Mouse (Mus musculus) cerebellum, postnatal 10 days (tissue): Measurements from ENCODE around the gene Lman1l.

ENCODE experiments used
- DNase-seq, 2 experiments: peaks; one replicate each; pipeline ENCODE4 v3.0.0; 2021; ENCODE audit warnings: mixed read lengths in 2 of 2

Lman1l gene

DNA sequence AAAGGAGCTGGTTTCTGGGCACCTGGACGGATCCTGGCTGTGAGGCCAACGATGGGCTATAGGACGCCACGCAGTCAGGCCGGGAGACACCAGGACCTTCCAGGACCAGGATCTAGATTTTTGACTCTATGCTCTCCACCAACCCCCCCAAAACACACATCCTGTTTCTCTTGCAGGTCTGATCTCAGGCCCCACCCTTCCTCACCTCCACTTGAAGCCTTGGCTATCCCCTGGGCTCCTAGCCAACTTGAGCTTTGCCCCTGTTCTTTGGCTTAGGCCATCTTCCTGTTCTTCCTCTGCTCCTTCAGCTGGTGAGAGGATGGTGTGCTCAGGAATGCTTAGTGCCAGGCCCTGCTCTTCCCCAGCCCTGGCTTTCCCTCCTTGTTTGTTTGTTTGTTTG is at the start of gene Lman1l:
Lman1l (minus strand) TSS at position 101 of the 400 bp plus-strand sequence.
- DNase-seq: no peak

DNA sequence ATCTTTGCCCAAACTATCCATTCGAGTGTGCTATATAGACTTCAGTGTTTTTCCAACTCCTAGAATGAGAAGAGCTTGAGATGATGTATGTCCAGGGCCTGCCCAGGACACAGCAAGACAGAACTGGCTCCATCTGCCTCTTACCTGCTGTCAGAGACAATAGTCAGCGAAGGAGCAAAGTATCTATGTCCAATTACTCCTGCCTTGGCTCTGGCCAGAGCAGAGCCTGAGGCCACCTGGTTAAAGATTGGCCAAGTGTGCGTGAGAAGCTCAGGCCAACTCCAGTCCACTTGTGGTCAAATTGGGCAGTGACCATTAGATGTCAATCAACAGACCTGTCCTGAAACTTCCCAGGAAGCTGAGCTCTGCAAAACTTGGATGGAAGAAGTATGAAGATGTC is 49.0 kb upstream of the Lman1l start:
- DNase-seq: no peak

DNA sequence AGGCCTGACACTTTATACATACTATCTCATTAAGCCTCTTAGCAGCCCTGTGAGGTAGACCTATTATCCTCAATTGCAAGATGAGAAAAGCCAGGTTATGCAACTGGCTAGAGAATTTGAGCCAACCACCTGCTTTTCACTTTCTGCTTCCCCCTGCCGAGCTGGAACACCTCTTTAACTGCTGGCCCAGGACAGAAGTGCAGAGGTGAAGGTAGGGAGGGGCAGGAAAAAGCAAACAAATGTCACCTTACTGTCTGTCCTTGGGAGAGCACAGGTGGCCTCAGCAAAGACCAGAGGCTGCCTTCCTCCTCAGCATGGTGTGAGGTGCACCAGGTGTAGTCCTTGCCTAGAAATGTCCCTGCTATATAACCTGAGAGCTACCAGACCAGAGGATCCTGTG is 47.7 kb upstream of the Lman1l start:
- no peak for DNase-seq

DNA sequence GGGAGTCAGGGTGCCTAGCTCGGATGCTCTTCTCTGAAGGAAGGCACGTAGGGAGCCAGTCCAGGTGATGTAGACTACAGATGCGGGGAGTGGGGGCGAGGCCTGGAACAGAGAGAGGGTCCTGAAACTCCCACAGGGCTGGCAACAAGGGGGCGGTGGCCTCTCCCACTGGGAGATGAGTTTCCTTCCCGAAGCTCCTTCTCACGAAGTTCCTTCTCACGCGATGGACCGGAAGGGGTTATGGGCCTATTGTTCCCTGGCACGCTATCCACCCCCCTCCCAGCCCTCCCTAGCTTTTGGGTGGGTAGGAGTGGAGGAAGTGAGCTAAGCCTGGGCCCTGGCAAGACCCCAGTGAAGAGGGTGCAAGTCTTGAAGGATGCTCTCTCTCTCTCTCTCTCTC is 47.2 kb upstream of the Lman1l start:
- DNase-seq: no peak

DNA sequence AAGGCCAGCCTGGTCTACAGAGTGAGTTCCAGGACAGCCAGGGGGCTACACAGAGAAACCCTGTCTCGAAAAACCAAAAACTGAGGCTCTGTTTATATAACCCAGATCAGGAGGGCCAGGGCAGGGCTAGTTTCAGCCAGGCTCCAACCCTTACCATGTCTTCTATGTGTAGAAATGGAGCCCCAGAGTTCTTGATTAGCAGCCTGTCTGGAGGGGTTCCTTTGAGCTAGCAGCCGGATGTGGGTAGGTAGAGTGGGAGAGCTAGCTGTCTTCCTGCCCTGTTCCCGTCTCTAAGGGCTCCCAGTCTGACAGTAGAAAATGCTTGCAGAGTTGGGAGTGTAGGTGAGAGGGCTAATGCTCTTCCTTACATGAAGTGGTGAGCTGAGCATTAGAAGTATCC is 46.6 kb upstream of the Lman1l start:
- DNase-seq: no peak

DNA sequence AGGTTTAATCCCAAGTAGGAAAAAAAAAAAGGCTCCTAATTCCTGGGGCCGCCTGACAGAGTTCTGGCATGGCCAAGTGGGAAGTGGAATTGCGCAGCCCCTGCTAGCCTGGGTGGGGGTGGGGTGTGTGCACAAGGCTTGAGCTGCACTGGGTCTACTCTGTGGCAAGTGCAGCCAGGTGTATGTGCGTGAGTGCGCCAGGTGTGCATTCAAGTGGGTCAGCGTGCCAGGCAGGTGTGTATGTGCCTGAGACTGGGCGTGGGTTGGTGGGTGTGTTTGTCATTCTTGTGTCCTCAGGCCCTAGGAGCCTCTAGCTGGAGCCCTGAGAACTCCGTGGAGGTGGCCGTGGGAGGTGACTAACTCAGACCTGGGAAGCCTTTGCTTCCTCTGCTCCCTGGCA is 46.0 kb upstream of the Lman1l start:
- DNase-seq: no peak

DNA sequence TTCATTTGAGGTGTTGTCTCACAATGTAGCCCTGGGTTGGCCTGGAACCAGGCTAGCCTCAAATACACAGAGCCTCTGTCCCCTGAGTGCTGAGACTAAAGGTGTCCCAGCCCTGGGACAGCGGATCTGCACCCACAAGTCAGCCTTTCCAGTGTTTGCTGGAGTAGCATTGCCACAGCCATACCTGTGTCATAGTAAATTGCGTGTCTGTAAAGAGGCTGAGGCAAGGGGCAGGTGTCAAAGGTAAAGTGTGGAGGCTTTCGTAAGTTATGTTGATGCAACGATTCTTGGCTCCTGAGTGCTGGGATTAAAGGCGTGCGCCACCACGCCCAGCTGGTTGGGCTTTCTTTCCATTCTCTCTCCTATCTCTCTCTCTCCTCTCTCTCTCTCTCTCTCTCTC is 44.0 kb upstream of the Lman1l start:
- no peak for DNase-seq

DNA sequence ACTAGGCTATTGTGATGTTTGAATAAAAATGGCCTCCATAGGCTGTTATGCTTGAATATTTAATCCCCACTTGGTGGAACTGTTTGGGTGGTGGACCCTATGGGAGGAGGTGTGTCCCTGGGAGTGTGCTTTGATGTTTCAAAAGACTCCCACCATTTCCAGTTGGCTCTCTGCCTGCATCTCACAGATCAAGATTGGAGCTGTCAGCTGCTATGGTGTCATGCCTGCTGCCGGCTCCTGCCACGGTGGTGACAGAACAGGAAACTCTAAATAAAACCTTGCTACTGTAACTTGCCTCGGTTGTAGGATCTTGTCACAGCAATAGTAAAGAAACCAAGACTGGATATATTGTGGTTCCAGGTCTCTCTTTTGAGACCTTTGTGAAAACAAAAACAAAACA is 41.0 kb upstream of the Lman1l start:
- peak; percentile 29 to 30 for DNase-seq

DNA sequence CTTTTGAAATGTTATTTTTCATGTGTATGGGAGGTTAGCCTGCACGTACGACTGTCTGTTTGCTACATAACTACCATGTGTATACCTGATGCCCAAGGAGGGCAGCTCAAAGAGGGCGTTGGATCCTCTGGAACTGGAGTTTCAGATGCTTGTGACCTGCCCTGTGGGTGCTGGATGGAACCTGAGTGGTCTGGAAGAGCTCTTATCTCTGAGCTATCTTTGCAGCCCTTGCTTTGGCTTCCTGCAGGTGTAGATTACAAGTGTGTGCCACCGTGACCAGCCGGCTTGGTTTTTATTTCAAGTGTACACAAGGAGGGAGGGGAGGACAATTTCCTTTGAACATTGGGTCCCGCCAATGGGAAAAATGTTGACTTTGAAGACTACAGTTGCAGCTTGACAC is 39.9 kb upstream of the Lman1l start:
- DNase-seq: no peak

DNA sequence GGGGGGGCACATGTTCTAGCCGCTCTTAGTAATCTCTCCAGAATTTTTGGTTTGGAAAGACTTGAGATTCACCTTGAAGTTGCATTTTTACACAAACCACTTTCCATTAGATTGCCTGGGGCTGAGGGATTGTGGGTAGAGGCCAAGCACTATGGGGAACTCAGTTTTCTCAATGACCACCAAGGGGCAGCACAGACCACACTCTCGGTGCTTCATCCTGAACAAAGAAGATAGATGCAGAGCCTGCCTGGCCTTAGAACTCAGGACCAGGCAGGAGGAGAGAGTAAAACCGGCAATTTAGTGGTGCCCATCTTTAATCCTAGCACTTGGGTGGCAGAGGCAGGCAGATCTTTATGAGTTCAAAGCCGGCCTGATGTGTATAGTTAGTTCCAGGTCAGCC is 39.2 kb upstream of the Lman1l start:
- peak; percentile 84 for DNase-seq

DNA sequence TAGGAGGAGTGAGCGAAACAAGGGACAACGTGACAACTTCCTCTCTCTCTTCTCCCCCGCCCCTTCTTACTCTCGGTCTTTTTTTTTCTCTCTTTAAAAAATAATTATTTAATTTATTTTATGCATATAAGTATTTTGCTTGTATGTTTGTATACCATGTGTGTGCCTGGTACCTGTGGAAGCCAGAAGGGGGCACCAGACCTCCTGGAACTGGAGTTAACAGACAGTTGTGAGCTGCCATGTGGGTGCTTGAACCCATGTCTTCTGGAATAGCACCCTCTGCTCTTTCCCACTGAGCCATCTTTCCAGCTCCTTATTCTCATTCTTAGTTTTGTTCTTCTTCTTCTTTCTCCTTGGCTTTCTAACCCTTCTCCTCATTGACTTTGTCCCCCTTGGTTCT is 38.4 kb upstream of the Lman1l start:
- peak in 1 of 2 experiments; percentile 20 for DNase-seq

DNA sequence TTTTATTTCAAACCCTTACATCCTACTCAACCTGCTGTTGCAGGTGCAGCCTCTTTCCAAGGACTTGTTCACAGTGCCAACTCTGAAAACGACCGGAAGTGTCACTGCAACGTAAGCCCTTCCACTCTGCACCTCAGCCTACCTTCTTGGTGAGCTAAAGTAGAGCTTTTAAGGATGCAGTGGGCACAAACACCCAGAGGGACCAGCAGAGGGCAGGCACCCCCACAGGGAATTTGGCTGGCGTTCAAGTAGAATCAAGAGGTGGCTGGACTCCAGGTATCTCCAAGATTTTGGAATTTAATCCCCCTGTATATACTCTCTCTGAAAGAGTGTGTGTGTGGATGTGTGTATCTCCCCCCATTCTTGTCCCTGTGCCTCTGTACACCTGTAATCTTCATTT is 37.3 kb upstream of the Lman1l start:
- peak in 1 of 2 experiments; percentile 45 for DNase-seq

DNA sequence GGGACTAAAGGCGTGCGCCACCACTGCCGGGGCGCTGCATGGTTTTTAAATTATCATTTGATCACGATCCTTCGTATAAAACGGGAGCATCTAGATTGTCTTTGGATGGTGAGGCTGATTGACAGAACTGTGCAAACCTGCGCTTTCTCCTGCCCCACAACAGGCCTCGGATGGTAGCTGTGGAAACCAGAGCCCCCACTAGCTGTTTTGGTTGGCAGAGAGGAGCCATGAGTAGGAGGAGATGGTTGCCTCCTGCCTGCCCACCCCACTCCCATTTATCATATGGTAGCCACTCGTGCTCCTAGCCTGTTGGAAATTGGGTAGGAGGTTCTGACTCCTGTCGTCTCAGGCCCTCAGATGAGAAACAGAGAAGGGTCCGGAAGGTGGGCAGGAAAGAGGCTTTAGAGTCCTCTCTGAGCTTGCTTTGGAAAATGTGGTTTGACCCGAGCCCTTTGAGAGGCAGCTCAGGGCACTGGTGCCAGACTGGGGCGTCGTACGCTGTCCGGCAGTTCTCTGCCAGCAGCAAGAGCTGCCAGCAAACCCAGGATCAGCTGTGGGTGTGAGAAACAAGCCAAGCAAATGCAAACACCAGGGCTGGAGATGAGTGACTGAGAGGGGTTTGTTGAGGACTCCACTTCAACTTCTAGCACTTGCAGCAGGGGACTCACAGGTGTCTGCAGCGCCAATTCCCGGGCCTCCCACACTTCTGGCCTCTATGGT is 36.2 kb upstream of the Lman1l start:
- DNase-seq: peak in 1 of 2 experiments; percentile 66

DNA sequence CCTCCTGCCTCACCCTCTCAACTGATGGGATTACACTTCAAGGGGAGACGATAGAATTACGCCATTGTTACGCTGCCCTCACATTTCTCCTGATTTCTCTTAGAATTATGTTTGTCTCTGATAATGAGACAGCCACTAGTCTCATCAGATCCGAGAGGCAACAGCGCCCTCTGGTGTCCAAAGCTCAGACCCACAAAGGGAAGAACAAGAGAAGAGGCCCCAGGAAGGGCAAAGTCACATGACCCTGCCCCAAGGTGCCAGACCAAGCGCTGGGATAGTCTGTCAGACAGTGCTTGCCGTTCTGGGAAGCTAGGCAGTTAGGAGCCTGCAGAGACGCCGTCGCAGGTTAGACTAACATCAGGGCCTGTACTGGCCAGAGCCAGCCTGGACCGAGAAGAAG is 35.2 kb upstream of the Lman1l start:
- peak; percentile 98 to 99 for DNase-seq

DNA sequence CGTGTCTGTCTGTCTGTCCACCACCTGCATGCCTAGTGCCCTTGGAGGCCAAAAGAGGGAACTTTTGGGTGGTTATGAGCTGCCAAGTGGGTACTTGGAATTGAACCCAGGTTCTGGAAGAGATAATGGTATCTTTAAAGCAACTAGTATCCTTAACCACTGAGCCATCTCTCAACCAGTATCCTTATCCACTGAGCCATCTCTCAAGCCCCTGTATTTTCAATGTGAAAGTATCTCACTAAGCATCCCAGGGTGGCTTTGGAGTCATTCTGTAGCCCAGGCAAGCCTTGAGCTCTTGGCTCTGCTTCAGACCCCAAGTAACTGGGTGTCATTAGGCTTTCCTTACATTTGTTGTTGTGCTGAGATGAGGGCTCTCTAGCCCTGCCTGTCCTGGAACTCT is 34.4 kb upstream of the Lman1l start:
- DNase-seq: peak in 1 of 2 experiments; percentile 8

DNA sequence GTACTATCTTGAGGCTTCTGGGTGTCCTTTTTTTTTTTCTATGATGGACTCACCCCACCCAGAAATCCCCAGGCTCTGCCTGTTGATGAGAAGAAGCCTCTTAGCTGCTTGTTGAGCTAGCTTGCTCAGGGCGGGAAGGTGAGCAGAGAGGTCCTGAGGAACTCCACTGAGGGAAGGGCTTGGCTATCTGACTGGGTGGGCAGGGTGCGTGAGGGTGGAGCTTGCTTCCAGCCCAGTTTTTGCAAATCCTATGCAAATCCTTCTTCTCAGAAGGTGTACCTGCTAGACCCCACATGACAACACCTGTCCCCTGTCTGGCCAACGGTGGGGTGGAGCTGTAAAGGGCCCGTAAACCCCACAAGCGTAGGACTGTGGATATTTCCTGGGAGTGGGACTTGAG is 32.7 kb upstream of the Lman1l start, which contains the start of gene Csk:
Csk (minus strand) TSS at position 349 of the 400 bp plus-strand sequence.
- DNase-seq: peak in 1 of 2 experiments; percentile 9

DNA sequence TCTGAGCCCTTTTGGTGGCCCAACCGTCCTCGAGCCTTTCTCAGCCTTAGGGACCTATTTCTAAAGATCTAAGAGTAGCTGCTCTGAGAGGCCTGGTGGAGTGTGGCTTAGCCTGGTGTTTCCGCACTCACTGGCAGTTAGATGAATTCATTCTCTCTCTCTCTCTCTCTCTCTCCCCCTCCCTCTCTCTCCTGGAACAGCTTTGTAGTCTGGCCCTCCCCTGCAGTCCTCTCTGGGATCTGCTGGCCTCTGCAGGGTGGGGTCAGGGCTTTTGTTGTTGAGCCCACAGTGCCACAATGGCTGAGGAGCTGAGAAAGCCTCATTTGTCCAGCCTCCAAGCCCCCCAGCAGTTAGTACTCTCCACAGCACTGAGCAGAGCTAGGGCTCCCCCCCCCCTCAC is 32.3 kb upstream of the Lman1l start:
- peak in 1 of 2 experiments; percentile 6 for DNase-seq

DNA sequence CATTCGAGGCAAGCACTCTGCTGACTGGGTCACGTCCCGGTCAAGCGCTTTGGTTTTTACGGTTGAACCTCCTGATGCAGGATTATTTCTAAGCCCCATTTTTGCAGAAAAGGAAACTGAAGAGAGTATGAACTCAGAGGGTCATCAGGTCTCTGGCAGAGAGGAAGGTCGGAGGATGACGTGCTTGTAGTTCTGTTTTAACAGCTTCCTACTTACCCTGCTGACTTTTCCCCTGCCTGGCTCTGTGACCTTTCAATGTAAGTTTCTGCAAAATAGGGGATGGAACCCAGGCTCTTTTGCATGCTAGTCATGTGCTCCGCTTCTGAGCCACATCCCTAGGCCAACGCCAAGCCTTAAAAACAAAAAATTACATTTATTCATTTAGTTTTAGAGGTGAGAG is 31.8 kb upstream of the Lman1l start:
- DNase-seq: no peak

DNA sequence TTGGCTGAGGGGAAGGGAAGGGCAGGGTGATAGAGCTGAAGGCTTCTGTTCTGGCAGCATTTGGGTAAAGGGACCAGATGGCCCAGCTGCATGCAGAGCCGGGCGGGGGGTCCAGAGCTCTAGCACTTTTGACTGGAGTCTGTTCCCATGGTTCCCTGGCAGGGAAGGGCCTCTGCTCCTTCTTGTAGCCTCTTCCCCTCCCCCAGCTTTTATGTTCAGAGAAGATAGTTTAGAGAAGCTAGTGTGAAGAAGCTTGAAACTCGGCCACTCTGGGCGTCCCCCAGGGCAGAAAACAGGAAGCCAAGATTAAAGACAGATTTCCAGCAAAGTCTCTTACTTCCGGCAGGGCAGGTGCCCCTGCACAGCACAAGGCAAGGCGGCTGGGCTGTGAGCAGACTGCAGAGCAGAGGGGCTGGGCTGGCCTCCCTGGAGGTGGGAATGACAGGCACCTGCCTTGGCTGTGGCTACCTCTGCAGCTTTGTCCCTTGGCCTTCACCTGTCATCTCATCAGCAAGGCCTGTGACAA is 30.3 kb upstream of the Lman1l start:
- peak; percentile 89 to 91 for DNase-seq

DNA sequence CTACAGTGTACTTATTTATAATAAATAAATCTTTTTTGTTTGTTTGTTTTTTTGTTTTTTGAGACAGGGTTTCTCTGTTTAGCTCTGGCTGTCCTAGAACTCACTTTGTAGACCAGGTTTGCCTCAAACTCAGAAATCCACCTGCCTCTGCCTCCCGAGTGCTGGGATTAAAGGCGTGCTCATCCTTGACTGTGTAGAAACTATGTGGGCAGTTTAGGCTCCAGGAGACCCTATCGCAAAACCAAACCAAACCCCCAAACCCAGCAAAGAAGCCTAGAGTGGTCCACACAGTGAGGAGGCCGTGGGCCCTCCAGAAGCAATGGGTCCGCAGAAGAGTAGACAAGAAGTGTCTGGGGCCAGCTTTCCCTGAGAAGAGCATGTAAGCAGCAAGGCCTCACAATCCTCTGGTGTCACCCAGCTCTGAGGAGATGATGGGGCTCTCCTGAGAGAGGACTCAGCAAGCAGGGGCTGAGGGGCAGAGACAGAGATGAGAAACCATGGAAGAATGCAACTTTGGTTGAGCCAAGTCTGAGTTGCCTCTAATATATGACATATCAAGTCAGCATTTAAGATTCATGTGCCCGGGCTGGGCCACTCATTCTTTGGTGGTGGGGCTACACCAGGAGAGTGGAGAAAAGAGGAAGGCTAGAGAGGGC is 29.7 kb upstream of the Lman1l start:
- no peak for DNase-seq

DNA sequence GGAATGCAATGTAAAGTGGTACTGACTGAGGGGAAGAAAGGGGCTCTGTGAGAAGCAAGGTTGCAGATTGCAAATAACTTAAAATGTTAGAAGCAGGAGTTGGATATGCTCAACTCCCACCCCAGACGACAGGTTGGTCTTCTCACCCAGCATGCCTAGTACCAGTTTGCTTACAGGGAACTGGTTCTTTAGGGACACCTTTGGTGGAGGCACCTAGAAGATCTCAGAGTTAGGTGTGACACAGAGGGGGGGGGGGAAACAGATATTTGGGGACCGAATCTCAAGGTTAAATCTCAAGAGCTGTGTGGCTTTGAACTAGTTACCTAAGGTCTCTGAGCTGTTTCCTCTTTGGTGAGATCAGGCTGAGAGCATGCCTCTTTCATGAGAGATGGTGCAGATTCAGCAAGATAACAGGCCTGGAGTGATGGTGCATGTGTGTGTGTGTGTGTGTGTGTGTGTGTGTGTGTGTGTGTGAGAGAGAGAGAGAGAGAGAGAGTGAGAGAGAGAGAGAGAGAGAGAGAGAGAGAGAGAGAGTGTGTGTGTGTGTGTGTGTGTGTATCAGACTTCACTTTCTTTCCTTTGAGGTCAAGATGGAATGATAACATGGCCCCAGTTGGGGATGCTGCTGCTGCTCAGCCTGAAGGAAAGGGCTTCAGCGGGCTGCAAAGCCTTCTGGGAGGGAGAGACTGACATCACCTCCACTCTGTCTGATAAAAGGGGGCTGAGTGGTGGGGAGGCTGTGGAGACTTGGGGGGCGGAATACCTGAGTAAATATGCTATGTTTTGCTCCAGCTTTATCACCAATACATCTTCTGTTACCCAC is 26.9 kb upstream of the Lman1l start:
- no peak for DNase-seq

DNA sequence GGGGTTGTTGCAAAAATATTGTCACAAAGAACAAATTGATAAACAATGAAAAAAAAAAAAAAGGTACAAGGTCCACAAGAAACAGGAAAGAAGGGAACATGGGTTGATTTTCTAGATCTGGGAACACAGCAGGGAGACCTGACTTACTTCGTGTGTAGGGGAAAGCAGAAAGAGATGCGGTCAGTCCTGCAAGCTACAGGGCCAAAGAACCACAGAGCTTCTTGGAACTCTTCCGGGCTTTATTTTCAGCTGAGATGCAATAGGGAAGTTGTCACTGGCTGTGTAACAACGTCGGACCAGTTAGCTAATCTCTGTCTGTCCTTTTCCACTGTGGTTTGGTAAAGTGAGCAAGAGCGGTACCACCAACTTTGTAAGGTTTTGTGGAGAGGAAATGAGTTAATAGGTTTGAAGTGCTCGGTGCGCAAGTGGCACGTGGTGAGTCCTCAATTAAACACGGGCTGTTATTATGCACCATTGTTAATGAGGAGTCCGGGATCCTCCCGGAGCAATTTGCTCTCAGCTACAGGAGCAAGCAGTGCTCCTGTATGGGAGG is 26.1 kb upstream of the Lman1l start:
- no peak for DNase-seq
